Mouse (Mus musculus) heart, postnatal 14 days (tissue): ENCODE results near the gene 1700088E04Rik. TPM values are rescaled to one million over a fixed set of nuclear protein-coding genes. Genes with fewer than 3 reads are reported as not detected.

Experiments used
- DNase-seq, 2 experiments: peaks; one replicate each; pipeline ENCODE4 v3.0.0; 2021 to 2022
- intact Hi-C: fragments of 180-260 bp; cut with DNase I; formaldehyde crosslinking; loops from one replicate; pipeline ENCODE4 v1.15.1; 2025
- long read RNA-seq, 2 experiments: library from polyadenylated mRNA; stranded (forward); transcript quantifications; one replicate each; pipeline ENCODE4 v2.0.0; 2021
- total RNA-seq, 2 experiments: library from RNA; stranded (reverse); gene quantifications; 2 replicates each; pipeline ENCODE4 v1.2.3; 2021

1700088E04Rik gene
- 1 to 10 TPM; 1.3 to 2.7 TPM for total RNA-seq
- long read RNA-seq, experiment 1, partial matches to known transcripts = 0 of 3 reads
- long read RNA-seq, experiment 1, other reads (novel, unspliced or antisense) = 2 of 3 reads
- long read RNA-seq, experiment 2, partial matches to known transcripts = 0 of 3 reads
- long read RNA-seq, experiment 2, other reads (novel, unspliced or antisense) = 1 of 3 reads

- DNase-seq = peak; percentile 95 to 96
- intact Hi-C loops = no loop called here
Measured at GRCm38 (mm10) chr15:79140866-79141565, at the start of gene 1700088E04Rik, which contains the start of gene Polr2f. Gene 1700088E04Rik (minus strand): TSS chr15:79141253. Gene Polr2f (plus strand): TSS chr15:79141009.

- no peak for DNase-seq
- intact Hi-C loops = no loop called here
Measured at GRCm38 (mm10) chr15:79187819-79188218, 46.8 kb upstream of the 1700088E04Rik start.

- no peak for DNase-seq
- intact Hi-C loops = no loop called here
Measured at GRCm38 (mm10) chr15:79185213-79185612, 44.2 kb upstream of the 1700088E04Rik start.

- intact Hi-C loops = no loop called here
- no peak for DNase-seq
Measured at GRCm38 (mm10) chr15:79176905-79177304, 35.9 kb upstream of the 1700088E04Rik start.

GRCm38 (mm10) chr15:79166712-79167111 is 25.7 kb upstream of the 1700088E04Rik start:
- no peak for DNase-seq
- intact Hi-C loops = no loop called here

GRCm38 (mm10) chr15:79165140-79165539 is 24.1 kb upstream of the 1700088E04Rik start, which contains the start of gene Sox10:
Gene Sox10 (minus strand): TSS chr15:79165240.
- no peak for DNase-seq
- intact Hi-C loops = no loop called here

- intact Hi-C loops = no loop called here
Measured at GRCm38 (mm10) chr15:79164251-79164650, 23.2 kb upstream of the 1700088E04Rik start.

GRCm38 (mm10) chr15:79162822-79163221 is 21.8 kb upstream of the 1700088E04Rik start:
- peak in 1 of 2 experiments; percentile 16 for DNase-seq
- intact Hi-C loops = no loop called here

More at GRCm38 (mm10) chr15:79164251-79164650, 23.2 kb upstream of the 1700088E04Rik start:
- no peak for DNase-seq

- no peak for DNase-seq
- intact Hi-C loops = no loop called here
Measured at GRCm38 (mm10) chr15:79162301-79162700, 21.2 kb upstream of the 1700088E04Rik start.

- intact Hi-C loops = no loop called here
- no peak for DNase-seq
Measured at GRCm38 (mm10) chr15:79155572-79155971, 14.5 kb upstream of the 1700088E04Rik start.

GRCm38 (mm10) chr15:79152709-79153108 is 11.7 kb upstream of the 1700088E04Rik start:
- DNase-seq = no peak
- intact Hi-C loops = no loop called here

- DNase-seq = no peak
- intact Hi-C loops = no loop called here
Measured at GRCm38 (mm10) chr15:79151881-79152280, 10.8 kb upstream of the 1700088E04Rik start.

- intact Hi-C loops = loop anchor here (1.0 to 2.0 kb wide), 2 partner anchors 56 to 110 kb away; no protein-coding TSS in a partner anchor
Measured at GRCm38 (mm10) chr15:79148533-79148932, 7.5 kb upstream of the 1700088E04Rik start.

GRCm38 (mm10) chr15:79145522-79145921 is 4.5 kb upstream of the 1700088E04Rik start:
- no peak for DNase-seq
- intact Hi-C loops = no loop called here

More at GRCm38 (mm10) chr15:79148533-79148932, 7.5 kb upstream of the 1700088E04Rik start:
- peak; percentile 87 to 93 for DNase-seq

GRCm38 (mm10) chr15:79144021-79144420 is 3.0 kb upstream of the 1700088E04Rik start:
- no peak for DNase-seq
- intact Hi-C loops = no loop called here

GRCm38 (mm10) chr15:79143316-79143715 is 2.3 kb upstream of the 1700088E04Rik start:
- no peak for DNase-seq
- intact Hi-C loops = no loop called here

- intact Hi-C loops = no loop called here
- no peak for DNase-seq
Measured at GRCm38 (mm10) chr15:79141566-79141917, 489 bp upstream of the 1700088E04Rik start.

GRCm38 (mm10) chr15:79139640-79140039 is 1.4 kb downstream of the 1700088E04Rik start:
- DNase-seq = no peak
- intact Hi-C loops = no loop called here

- intact Hi-C loops = no loop called here
- no peak for DNase-seq
Measured at GRCm38 (mm10) chr15:79135783-79136575, 5.1 kb downstream of the 1700088E04Rik start.

- intact Hi-C loops = no loop called here
- DNase-seq = no peak
Measured at GRCm38 (mm10) chr15:79135332-79135731, 5.7 kb downstream of the 1700088E04Rik start.
